Mouse (Mus musculus): ENCODE data around the gene Ugt2b34.
"Not testable (repeated sequence)": the region's sequence is repeated elsewhere in the genome, so short reads cannot be mapped to it uniquely, and the experiment has no call there.

Ugt2b34 gene

GRCm38 (mm10) chr5:86906758-86907157 lies at the start of gene Ugt2b34:
Gene Ugt2b34 (minus strand): TSS chr5:86906937.
- in situ Hi-C loops (cut with MboI, MseI): no loop called here

GRCm38 (mm10) chr5:86942111-86942510 lies 35.4 kb upstream of the Ugt2b34 start:
- in situ Hi-C loops (cut with MboI, MseI): no loop called here

- in situ Hi-C loops (cut with MboI, MseI): no loop called here
These were observed 19.7 kb upstream of the Ugt2b34 start, which contains the start of gene Ugt2b1 for GRCm38 (mm10) chr5:86926426-86926825. Gene Ugt2b1 (minus strand): TSS chr5:86926530.

- in situ Hi-C loops (cut with MboI, MseI): no loop called here
These were observed 14.0 kb upstream of the Ugt2b34 start for GRCm38 (mm10) chr5:86920661-86921233.

- in situ Hi-C loops (cut with MboI, MseI): no loop called here
These were observed 4.8 kb upstream of the Ugt2b34 start for GRCm38 (mm10) chr5:86911357-86912099.

GRCm38 (mm10) chr5:86910770-86911169 lies 4.0 kb upstream of the Ugt2b34 start:
- in situ Hi-C loops (cut with MboI, MseI): no loop called here

GRCm38 (mm10) chr5:86889933-86890332 lies 16.8 kb downstream of the Ugt2b34 start:
- in situ Hi-C loops (cut with MboI, MseI): no loop called here

GRCm38 (mm10) chr5:86888420-86888819 lies 18.3 kb downstream of the Ugt2b34 start:
- in situ Hi-C loops (cut with MboI, MseI): no loop called here

GRCm38 (mm10) chr5:86887081-86887480 lies 19.7 kb downstream of the Ugt2b34 start:
- in situ Hi-C loops (cut with MboI, MseI): no loop called here

GRCm38 (mm10) chr5:86886620-86887019 lies 20.1 kb downstream of the Ugt2b34 start:
- in situ Hi-C loops (cut with MboI, MseI): no loop called here

GRCm38 (mm10) chr5:86871877-86872276 lies 34.9 kb downstream of the Ugt2b34 start:
- in situ Hi-C loops (cut with MboI, MseI): loop anchor here (25.0 kb wide), 1 partner anchor 1490 kb away; no protein-coding TSS in a partner anchor

- in situ Hi-C loops (cut with MboI, MseI): loop anchor here (25.0 kb wide), 1 partner anchor 1504 kb away; no protein-coding TSS in a partner anchor
These were observed 48.4 kb downstream of the Ugt2b34 start for GRCm38 (mm10) chr5:86858336-86858735.

- in situ Hi-C loops (cut with MboI, MseI): loop anchor here (25.0 kb wide), 1 partner anchor 1505 kb away; no protein-coding TSS in a partner anchor
These were observed 49.1 kb downstream of the Ugt2b34 start for GRCm38 (mm10) chr5:86857682-86858081.

- in situ Hi-C loops (cut with MboI, MseI): loop anchor here (25.0 kb wide), 1 partner anchor 1506 kb away; no protein-coding TSS in a partner anchor
These were observed 50.2 kb downstream of the Ugt2b34 start for GRCm38 (mm10) chr5:86856505-86856904.

- in situ Hi-C loops (cut with MboI, MseI): loop anchor here (25.0 kb wide), 1 partner anchor 1511 kb away; no protein-coding TSS in a partner anchor
These were observed 55.1 kb downstream of the Ugt2b34 start for GRCm38 (mm10) chr5:86851658-86852057.

GRCm38 (mm10) chr5:86850104-86850503 lies 56.6 kb downstream of the Ugt2b34 start:
- in situ Hi-C loops (cut with MboI, MseI): loop anchor here (25.0 kb wide), 1 partner anchor 1512 kb away; no protein-coding TSS in a partner anchor

- in situ Hi-C loops (cut with MboI, MseI): not testable (repeated sequence)
These were observed 65.5 kb downstream of the Ugt2b34 start for GRCm38 (mm10) chr5:86841261-86841660.

- in situ Hi-C loops (cut with MboI, MseI): no loop called here
These were observed 66.5 kb downstream of the Ugt2b34 start for GRCm38 (mm10) chr5:86840207-86840606.

Measured in regulatory T cell (primary cell).